ENCODE assay signal across 11 mouse cellular contexts in the genomic region with DNA sequence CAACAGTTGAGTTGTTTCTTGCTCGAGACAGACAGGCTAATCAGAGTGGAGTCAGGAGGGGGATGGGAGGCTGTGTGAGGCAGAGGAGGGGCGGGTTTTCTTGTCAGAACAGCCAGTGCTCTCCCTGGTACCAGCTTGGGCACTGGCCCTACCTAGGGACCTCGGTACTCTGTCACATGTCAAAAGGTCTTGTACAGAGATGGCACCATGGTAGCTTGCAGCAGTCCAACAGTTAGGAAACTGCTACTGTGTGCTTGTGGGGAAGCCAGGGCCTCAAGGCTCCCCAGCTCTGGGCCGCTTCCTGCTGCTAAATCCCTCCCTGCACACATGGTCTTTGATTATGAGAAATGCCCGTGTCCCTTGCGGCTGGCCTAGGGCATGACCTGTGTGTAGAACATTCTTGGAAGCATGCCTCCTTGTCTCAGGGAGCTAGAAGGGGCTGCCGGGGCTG.
DNase-seq lines count a peak whose midpoint lies in the region; ATAC-seq and TF ChIP-seq lines count a peak whose summit lies in the region.
"Had no signal": no experiment of that assay in that cellular context is flagged by ENCODE, and none has a peak within 500 bp of the region (broad histone marks: within the 10 kb centered on the region; RNA-seq: fewer than 3 reads in every experiment).

No protein-coding gene starts in this region.

- H3K9ac ChIP-seq in heart, embryonic 15.5 days: 0 out of 2 replicates have a peak overlapping the region, but pooled peaks have one; percentile 9
- no peak overlapping the region; the same call in 1 of the 2 replicates for H3K9ac ChIP-seq in embryonic facial prominence, embryonic 11.5 days (replicated peaks; ENCODE audit: low read length)
- H3K9ac ChIP-seq: liver, embryonic 15.5 days had no signal

- H3K27ac ChIP-seq in heart, embryonic 15.5 days: peak overlapping the region; percentile 59
- H3K27ac ChIP-seq in embryonic facial prominence, embryonic 11.5 days (replicated peaks; ENCODE audit: low read depth, low read length): peak overlapping the region; percentile 49; the same call in 1 of the 2 replicates
- H3K27ac ChIP-seq: liver, embryonic 15.5 days had no signal

- H3K4me2 ChIP-seq in heart, embryonic 15.5 days: no peak overlapping the region
- no peak overlapping the region; the same call in 1 of the 2 replicates for H3K4me2 ChIP-seq in embryonic facial prominence, embryonic 11.5 days (ENCODE audit: low read depth, low read length)
- H3K4me2 ChIP-seq: liver, embryonic 15.5 days had no signal

- no peaks in the 10 kb centered on the region for H3K27me3 ChIP-seq in heart, embryonic 15.5 days
- H3K27me3 ChIP-seq in embryonic facial prominence, embryonic 11.5 days (ENCODE audit: control insufficient read depth, insufficient read depth, low read length): no peaks in the 10 kb centered on the region
- H3K27me3 ChIP-seq: liver, embryonic 15.5 days had no signal

- H3K9me3 ChIP-seq in heart, embryonic 15.5 days (replicated peaks): no peaks in the 10 kb centered on the region
- H3K9me3 ChIP-seq in embryonic facial prominence, embryonic 11.5 days (replicated peaks; ENCODE audit: control insufficient read depth, low read length): no peaks in the 10 kb centered on the region
- H3K9me3 ChIP-seq: liver, embryonic 15.5 days had no signal

- DNase-seq in heart, adult 9 months (ENCODE audit: low spot score in 2 of 2): no peak
- peak; percentile 30 for DNase-seq in brain, embryonic 14.5 days (ENCODE audit: low read depth)
- DNase-seq in embryonic facial prominence, embryonic 11.5 days (ENCODE audit: low spot score): peak; percentile 58
- peak; percentile 49 to 61 for DNase-seq in kidney, postnatal 36 days
- DNase-seq in cerebellum, postnatal 25 days: no peak
- DNase-seq in cerebellum, adult 8-10 months: no peak
- no peak for DNase-seq in cerebellum, postnatal 36 days
- DNase-seq: thymus, postnatal 25 days had no signal

- no peak for ATAC-seq in heart, embryonic 15.5 days (replicated peaks; ENCODE audit: insufficient number of reproducible peaks, insufficient read depth, low FRiP score, low read depth)
- ATAC-seq in embryonic facial prominence, embryonic 11.5 days (replicated peaks; ENCODE audit: insufficient number of reproducible peaks, low FRiP score, low TSS enrichment, low read depth): no peak
- ATAC-seq: midbrain, embryonic 16.5 days had no signal

- H3K4me1 ChIP-seq in heart, embryonic 15.5 days (replicated peaks): peaks cover 17% of the 10 kb centered on the region
- H3K4me1 ChIP-seq in embryonic facial prominence, embryonic 11.5 days (ENCODE audit: control insufficient read depth, insufficient read depth, low read length): peaks cover 4% of the 10 kb centered on the region; the same call in 1 of the 2 replicates

- H3K4me3 ChIP-seq in heart, embryonic 15.5 days: no peak overlapping the region
- no peak overlapping the region for H3K4me3 ChIP-seq in embryonic facial prominence, embryonic 11.5 days (ENCODE audit: low read depth, low read length)
- H3K4me3 ChIP-seq: liver, embryonic 15.5 days had no signal

- no peak for TF ChIP-seq POLR2A in brain, embryonic 14.5 days (IDR thresholded peaks at IDR 0.05; ENCODE audit: borderline replicate concordance, extremely low read depth, insufficient read depth, insufficient read length, poor library complexity, severe bottlenecking)

- WGBS in heart, embryonic 15.5 days: 23% methylated on average over 7 of the region's 7 CpGs
- 27% methylated on average over 7 of the region's 7 CpGs for WGBS in embryonic facial prominence, embryonic 11.5 days

- TF ChIP-seq CTCF in brain, embryonic 14.5 days (IDR thresholded peaks at IDR 0.05; ENCODE audit: borderline replicate concordance, extremely low read depth, insufficient read depth, insufficient read length): no peak

- H3K36me3 ChIP-seq in heart, embryonic 15.5 days: peaks cover 42% of the 10 kb centered on the region
- peaks cover 22% of the 10 kb centered on the region for H3K36me3 ChIP-seq in embryonic facial prominence, embryonic 11.5 days (replicated peaks; ENCODE audit: control insufficient read depth, insufficient read depth, low read depth, low read length)
- H3K36me3 ChIP-seq: liver, embryonic 15.5 days had no signal

Comparison
In these comparisons a context has a peak if more than half of its experiments do, and no peak if none do; other contexts are left out.
1. DNase-seq: peak in brain, embryonic 14.5 days (single experiment), embryonic facial prominence, embryonic 11.5 days (single experiment) and kidney, postnatal 36 days (2 of 2); none in heart, adult 9 months (0 of 2), cerebellum, postnatal 25 days (0 of 2), cerebellum, adult 8-10 months (single experiment) and cerebellum, postnatal 36 days (0 of 2).